Mouse (Mus musculus) small intestine, adult 2 months (tissue): ENCODE measurements around the gene Pcsk6. TPM values are rescaled to one million over a fixed set of nuclear protein-coding genes. Genes with fewer than 3 reads are reported as not detected.
"Not testable (repeated sequence)": the region's sequence is repeated elsewhere in the genome, so short reads cannot be mapped to it uniquely, and the experiment has no call there.

Experiments
- H3K27ac ChIP-seq: fragments of 200-500 bp; 2 replicates; pipeline ENCODE4 v1.5.1; 2012; ENCODE audit warnings: low read depth, low read length, control low read depth, inconsistent platforms; ENCODE audit not compliant: insufficient read depth
- H3K27me3 ChIP-seq: fragments of 200-500 bp; 2 replicates; pipeline ENCODE4 v1.6.1; 2012; ENCODE audit warnings: mild to moderate bottlenecking, moderate library complexity, low read length, inconsistent platforms; ENCODE audit not compliant: control insufficient read depth, insufficient read depth
- H3K36me3 ChIP-seq: fragments of 200-500 bp; 2 replicates; pipeline ENCODE4 v1.6.1; 2012; ENCODE audit warnings: mild to moderate bottlenecking, low read length, control low read depth, inconsistent platforms; ENCODE audit not compliant: control insufficient read depth, insufficient read depth
- H3K4me1 ChIP-seq: fragments of 200-500 bp; 2 replicates; pipeline ENCODE4 v1.6.1; 2012; ENCODE audit warnings: low read length, inconsistent platforms, mixed read lengths; ENCODE audit not compliant: control insufficient read depth, insufficient read depth, insufficient read length
- H3K4me3 ChIP-seq: fragments of 200-500 bp; 2 replicates; pipeline ENCODE4 v1.5.1; 2012; ENCODE audit warnings: low read depth, mild to moderate bottlenecking, control low read depth, inconsistent platforms, low read length, moderate library complexity
- CTCF ChIP-seq: fragments of 200-500 bp; IDR thresholded peaks from 2 replicates; pipeline ENCODE4 v1.5.1; 2012; ENCODE audit warnings: low read depth, mild to moderate bottlenecking, control low read depth, inconsistent platforms, low read length, moderate library complexity, mixed read lengths; ENCODE audit not compliant: insufficient replicate concordance, insufficient read length; ENCODE audit errors: extremely low read depth
- POLR2A ChIP-seq: fragments of 200-500 bp; IDR thresholded peaks from 2 replicates; pipeline ENCODE4 v1.6.1; 2012; ENCODE audit warnings: low read depth, mild to moderate bottlenecking, control low read depth, inconsistent platforms, low read length, moderate library complexity
- WGBS: fragments of 180-500 bp; shearing (Covaris S2); methylation state at CpG from one replicate; pipeline ENCODE4 v1.1.7; 2018; 5-methylcytosine and 5-hydroxymethylcytosine counted together
- polyA plus RNA-seq: library from polyadenylated mRNA; depleted of rRNA; stranded (reverse); fragments of >200 nt; gene quantifications from 2 replicates; pipeline ENCODE4 v1.2.3, GENCODE M21; 2012; rRNA removed

Pcsk6 gene
- polyA plus RNA-seq = 11.6 TPM in 2 replicates

- H3K36me3 ChIP-seq = no peaks in the 10 kb centered on the region
- H3K27ac ChIP-seq = no peak within 1 kb of the TSS
- 7% methylated on average over 103 of the region's 111 CpGs for WGBS
- peak within 1 kb of the TSS; percentile 57 for H3K4me3 ChIP-seq
- peaks cover 13% of the 10 kb centered on the region for H3K27me3 ChIP-seq
- TF ChIP-seq POLR2A (no peak), CTCF (no peak)
- peaks cover 7% of the 10 kb centered on the region; the same call in 1 of the 2 replicates for H3K4me1 ChIP-seq
Observed at GRCm38 (mm10) chr7:65861591-65862472, at the start of gene Pcsk6. Gene Pcsk6 (plus strand): TSS chr7:65861734.

- 62% methylated on average over 8 of the region's 8 CpGs for WGBS
- Histone ChIP-seq H3K4me1 (peaks cover 4% of the 10 kb centered on the region; the same call in 1 of the 2 replicates), H3K4me3 (no peak overlapping the region), H3K27me3 (no peaks in the 10 kb centered on the region), H3K27ac (no peak overlapping the region), H3K36me3 (no peaks in the 10 kb centered on the region)
- no peak for TF ChIP-seq CTCF
- TF ChIP-seq POLR2A = no peak
Observed at GRCm38 (mm10) chr7:65813611-65814212, 47.8 kb upstream of the Pcsk6 start.

- 92% methylated on average over 8 of the region's 8 CpGs for WGBS
- Histone ChIP-seq H3K36me3 (no peaks in the 10 kb centered on the region), H3K4me3 (no peak overlapping the region), H3K27me3 (no peaks in the 10 kb centered on the region), H3K4me1 (peaks cover 7% of the 10 kb centered on the region; the same call in 1 of the 2 replicates), H3K27ac (no peak overlapping the region)
- TF ChIP-seq CTCF = no peak
- no peak for TF ChIP-seq POLR2A
Observed at GRCm38 (mm10) chr7:65817564-65817963, 44.0 kb upstream of the Pcsk6 start.

- TF ChIP-seq CTCF (no peak), POLR2A (no peak)
- Histone ChIP-seq H3K27ac (no peak overlapping the region), H3K4me1 (peaks cover 3% of the 10 kb centered on the region; the same call in 1 of the 2 replicates), H3K27me3 (no peaks in the 10 kb centered on the region), H3K4me3 (no peak overlapping the region), H3K36me3 (no peaks in the 10 kb centered on the region)
- 68% methylated on average over 8 of the region's 8 CpGs for WGBS
Observed at GRCm38 (mm10) chr7:65820391-65820790, 41.1 kb upstream of the Pcsk6 start.

- not testable (repeated sequence) for H3K4me3 ChIP-seq, H3K36me3 ChIP-seq, H3K27me3 ChIP-seq, H3K27ac ChIP-seq, H3K4me1 ChIP-seq
- WGBS = 79% methylated on average over 4 of the region's 4 CpGs
Observed at GRCm38 (mm10) chr7:65821901-65822300, 39.6 kb upstream of the Pcsk6 start.

- Histone ChIP-seq H3K27me3 (no peaks in the 10 kb centered on the region), H3K36me3 (no peaks in the 10 kb centered on the region), H3K4me3 (no peak overlapping the region), H3K27ac (no peak overlapping the region), H3K4me1 (peaks cover 3% of the 10 kb centered on the region; the same call in 1 of the 2 replicates)
- 30% methylated on average over 2 of the region's 2 CpGs for WGBS
- TF ChIP-seq CTCF (no peak), POLR2A (no peak)
Observed at GRCm38 (mm10) chr7:65822506-65823119, 38.9 kb upstream of the Pcsk6 start.

- Histone ChIP-seq H3K36me3 (no peaks in the 10 kb centered on the region), H3K27ac (no peak overlapping the region), H3K4me3 (no peak overlapping the region), H3K27me3 (no peaks in the 10 kb centered on the region), H3K4me1 (no peaks in the 10 kb centered on the region)
- TF ChIP-seq POLR2A (no peak), CTCF (no peak)
- 93% methylated on average over 3 of the region's 3 CpGs for WGBS
Observed at GRCm38 (mm10) chr7:65839756-65840155, 21.8 kb upstream of the Pcsk6 start.
